Mouse (Mus musculus) forelimb bud, embryonic 11.5 days (tissue): ENCODE measurements around the gene Sema4g.

ENCODE experiments used
- DNase-seq: peaks from one replicate; pipeline ENCODE4 v3.0.0-alpha.2; 2012; ENCODE audit warnings: low read depth, low spot score

The Sema4g gene

GRCm38 (mm10) chr19:45003740-45004516, 15.0 kb downstream of the Sema4g start:
- no peak for DNase-seq

DNA sequence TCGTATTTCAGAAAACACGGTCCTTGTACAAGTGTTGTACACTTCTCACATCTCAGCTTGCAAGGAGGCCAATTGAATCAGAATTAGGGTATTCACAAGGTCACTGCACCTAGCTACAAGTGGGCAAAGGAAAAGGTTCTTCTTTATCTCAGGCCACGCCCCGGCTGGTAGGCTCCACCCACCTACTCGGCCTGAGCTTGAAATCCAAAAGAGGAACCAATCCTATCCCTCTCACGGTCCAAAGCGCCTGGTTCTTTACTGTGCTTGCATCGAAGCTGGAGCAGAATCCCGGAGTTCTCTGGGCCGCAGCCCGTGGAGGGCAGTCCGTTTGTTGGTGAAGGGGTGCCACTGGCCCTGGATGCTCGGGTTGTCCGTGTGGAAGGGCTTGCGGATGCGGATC, 16.5 kb downstream of the Sema4g start, which contains the start of gene Twnk:
TSS of gene Twnk (plus strand) at position 220 of the 400 bp plus-strand sequence.
- no peak for DNase-seq

DNA sequence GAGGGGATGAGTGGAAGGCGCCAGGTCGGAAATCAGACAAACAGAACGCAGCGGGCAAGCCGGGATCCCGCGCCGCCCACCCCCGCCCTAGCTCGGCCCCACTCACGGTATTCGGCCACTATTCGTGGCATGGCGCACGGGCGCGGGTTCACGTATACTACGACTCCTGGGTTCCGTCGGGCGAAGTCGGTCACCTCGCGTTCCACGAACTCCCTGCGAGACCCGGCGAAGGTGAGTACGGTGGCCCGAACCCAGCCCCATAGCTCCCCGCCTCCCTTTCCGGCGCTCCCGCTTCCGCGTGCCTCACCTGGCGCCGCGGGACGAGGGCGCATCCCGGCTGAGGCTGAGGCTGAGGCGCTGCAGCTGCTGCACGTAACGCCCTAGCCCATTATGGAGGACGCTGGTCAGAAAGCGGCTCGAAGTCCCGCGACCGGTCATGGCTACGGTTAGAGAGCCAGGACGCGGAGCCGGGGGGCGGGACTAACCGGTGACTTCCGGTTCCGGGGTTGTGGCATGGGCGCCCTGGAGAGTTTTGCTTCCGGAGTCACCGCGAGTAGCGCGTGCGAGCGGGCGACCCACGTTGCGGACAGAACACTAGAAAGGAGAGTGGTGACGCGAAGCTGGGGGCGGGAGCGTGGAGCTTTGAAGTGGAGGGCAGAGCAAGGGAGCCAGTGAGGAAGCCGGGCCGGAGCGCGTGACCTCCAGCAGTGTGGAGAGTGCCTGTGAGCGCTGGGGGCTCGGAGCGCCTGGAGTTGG, 17.2 kb downstream of the Sema4g start, which contains the start of gene Mrpl43:
TSS of gene Mrpl43 (minus strand) at position 486 of the 756 bp plus-strand sequence.
- DNase-seq, result peak; percentile 88

- no peak for DNase-seq
Measured at GRCm38 (mm10) chr19:45007021-45007420, 18.1 kb downstream of the Sema4g start.

GRCm38 (mm10) chr19:45007425-45008191, 18.7 kb downstream of the Sema4g start:
- no peak for DNase-seq

GRCm38 (mm10) chr19:45010646-45011045, 21.7 kb downstream of the Sema4g start:
- no peak for DNase-seq

DNA sequence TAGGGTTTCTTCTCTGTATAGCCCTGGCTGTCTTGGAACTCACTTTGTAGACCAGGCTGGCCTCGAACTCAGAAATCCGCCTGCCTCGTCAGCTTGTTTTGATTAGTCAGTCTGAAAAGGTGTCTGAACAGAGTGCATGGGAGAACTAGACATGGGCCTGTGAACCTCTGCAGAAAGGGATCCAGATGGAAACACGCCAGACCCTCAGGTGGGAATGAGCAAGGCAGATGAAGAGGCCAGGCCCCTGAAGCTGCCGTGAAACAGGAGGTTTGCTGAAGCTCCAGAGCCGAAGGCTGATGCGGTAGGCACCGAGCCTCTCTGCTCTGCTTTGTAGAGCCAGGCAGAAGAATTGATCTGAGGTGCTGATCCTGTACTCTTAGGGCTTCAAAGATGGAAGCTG, 23.3 kb downstream of the Sema4g start:
- DNase-seq, result no peak

DNA sequence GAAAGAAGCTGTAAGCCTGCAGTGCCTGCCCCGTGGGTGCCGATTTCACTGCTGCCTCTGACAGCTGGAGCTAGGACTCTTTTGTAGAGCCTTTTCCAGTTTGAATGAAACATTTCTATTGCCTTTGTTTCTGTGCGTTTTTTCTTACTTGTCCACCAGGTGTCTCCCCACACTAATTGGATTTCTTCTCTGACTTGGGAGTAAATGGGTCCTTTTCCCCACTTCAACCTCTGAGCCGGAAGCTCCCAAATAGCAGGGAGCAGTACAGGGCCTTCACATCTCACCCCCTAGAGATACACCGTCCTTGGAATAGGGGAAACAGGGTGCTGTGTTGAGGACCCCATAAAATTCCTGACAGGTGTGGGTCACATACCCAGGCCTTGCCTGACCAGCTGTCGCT, 23.7 kb downstream of the Sema4g start:
- peak; percentile 41 for DNase-seq

GRCm38 (mm10) chr19:45013581-45014225, 24.8 kb downstream of the Sema4g start:
- DNase-seq, result peak; percentile 58

- DNase-seq, result peak; percentile 31
Measured at GRCm38 (mm10) chr19:45014335-45014971, 25.6 kb downstream of the Sema4g start, which contains the start of gene Lzts2. Lzts2 (plus strand) TSS chr19:45014414.

- DNase-seq, result peak; percentile 55
Measured at GRCm38 (mm10) chr19:45014981-45015402, 26.1 kb downstream of the Sema4g start.

DNA sequence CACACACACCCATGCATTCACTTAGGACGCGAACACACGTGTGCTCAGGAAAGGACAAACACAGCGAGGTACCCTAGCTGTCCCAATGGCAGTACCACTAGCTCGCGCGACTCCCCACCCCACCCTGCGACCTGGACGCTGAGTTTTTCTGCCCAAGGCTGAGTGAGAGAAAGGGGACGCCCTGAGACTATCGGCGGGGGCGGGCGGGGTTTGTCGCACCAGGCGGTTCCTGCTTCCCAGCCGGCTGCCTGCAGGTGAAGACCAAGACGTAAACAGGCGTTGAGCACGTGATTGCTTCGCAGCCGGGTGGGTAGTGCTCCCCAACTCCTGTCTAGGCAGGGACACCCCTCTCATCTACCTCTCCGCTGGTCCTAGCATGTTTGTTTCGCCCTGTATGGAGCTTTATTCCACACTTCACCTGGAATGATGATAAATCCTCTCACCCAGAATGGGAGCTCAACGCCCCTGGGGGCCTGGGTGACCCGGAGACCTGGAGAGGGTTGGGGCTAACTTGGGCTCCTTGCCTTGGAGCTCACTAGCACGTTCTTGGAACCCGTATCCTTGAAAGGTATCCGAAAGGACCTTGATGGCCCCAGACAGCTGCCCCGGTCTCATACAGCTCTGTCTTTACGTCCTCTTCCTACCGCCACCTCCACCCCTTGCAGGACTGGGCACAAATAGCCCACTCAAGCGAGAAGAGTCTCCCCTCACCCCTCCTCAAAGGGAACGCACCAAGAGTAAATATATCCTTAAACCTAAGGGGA, 26.8 kb downstream of the Sema4g start:
- DNase-seq, result no peak

DNA sequence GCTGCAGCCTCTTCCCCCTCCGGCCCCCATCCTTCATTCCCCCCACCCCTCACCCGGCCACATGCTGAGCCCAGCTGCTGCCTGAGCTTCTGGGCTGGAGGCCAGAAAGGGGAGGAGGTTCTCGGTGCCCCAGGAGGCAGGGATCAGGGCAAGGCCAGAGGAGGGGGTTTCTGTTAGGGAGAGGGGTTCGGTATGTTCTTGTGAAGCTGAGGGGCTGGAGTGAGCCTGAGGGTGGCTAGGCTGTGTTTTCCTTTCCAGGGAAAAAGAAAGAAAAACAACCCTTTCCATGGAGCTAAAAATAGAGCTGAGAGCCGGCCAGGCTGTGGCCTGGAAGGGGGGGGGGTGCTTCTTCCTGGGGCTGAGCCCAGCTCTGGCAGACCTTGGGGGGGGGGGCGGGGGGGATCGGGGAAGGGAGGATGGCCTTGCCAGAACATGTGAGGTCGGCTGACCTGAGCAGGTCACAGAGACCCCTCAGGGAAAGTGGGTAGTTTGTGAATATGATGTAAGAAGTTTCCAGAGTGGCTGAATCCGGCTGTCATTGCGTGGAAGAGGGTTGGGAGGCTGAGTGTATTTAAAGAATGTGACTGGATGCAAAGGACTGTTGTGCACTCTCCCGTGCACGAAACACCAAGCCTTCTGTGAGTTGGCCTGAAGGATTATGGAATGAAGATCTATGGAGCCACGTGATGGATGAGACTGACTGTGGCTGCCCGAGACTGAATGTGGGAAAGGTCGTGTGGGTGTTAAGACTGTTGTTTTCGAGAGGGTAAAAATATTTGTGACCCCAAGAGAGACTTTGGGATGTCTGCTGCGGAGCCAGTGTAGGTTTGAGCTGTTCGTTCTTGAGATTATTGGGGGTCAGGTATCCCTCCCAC, 27.7 kb downstream of the Sema4g start:
- peak; percentile 60 for DNase-seq

DNA sequence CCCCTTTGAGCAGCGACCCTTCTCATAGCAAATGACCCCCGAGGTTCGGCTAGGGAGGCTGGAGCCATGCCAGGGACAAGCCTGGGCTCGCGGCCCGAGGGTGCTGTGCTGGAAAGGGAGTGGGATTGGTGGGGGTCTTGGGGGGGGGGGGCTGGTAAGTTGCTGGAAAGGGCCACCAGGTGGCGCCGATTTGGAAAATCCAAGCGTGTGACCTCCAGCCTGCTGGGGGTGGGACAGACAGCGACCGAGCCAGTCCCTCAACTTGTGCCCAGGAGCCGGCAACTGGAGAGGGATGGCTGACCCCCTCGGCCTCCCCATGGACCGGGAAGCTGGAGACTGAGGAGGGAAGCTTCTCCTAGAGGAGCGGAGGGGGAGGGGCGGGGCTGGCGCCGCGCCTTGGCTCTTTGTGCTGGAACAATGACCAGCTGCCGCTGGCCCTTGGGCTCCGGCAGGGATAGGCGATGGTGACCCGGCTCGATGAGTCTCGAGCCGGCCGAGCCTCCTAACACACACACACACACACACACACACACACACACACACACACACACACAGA, 28.4 kb downstream of the Sema4g start:
- peak; percentile 78 for DNase-seq

DNA sequence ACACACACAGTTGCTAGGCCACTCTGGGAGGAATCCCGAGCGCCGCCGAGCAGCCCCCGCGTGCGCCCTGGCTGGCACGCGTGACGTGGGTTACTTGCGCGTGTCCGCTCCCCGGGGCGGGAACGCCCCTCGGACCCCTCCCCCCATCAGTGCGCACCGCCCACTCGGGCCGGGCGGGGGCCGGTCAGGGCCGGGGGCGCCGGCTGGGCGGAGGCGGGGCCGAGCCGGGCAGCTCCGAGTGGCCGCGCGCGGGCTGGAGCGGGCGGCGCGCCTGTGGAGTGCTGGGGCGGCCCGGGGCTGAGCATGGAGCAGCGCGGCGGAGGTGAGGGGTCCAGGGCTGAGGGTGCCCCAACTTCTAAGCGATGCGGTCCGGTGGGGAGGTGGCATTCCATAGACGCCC, 29.0 kb downstream of the Sema4g start:
- peak; percentile 77 for DNase-seq

DNA sequence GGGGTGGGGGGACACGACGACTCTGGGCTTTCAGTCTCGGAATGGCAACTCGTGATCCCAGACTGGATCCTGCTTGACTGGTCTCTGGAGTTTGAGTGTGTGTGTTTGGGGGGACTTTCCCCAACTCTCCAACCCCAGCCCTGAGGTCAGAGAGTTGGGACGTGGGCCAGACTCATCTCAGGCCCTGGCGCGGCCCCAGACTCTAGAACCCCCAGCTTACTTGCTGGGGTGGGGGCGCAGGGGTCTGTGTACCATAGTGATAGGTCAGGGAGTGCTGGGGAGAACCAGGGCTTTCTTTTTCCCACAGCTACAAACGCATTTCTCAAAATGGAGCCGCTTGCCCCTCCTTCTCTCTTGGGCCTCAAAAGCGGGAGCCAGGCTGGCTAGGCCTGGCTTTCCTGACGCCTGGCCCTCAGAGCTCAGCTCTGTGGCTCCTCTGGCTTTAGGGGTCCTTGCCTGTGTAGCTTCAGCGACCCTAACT, 29.5 kb downstream of the Sema4g start:
- no peak for DNase-seq

DNA sequence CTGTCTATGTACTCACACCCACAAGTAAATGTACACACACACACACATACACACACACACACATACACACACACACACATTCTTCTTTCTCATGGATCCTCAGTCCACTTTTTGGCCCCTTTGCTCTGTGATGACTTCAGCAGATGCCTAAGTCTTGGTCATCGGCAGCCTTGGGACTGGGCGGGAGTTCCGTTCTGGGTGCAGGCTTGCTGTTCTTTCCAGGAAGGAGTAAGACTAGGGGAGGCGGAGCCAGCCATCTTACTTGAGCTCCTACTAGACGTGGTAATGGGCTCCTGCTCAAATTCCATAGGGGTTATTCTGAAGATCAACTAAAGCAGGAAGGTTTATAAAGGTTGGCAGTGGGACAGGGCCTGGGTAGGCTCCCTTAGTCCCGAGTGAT, 31.4 kb downstream of the Sema4g start:
- no peak for DNase-seq

DNA sequence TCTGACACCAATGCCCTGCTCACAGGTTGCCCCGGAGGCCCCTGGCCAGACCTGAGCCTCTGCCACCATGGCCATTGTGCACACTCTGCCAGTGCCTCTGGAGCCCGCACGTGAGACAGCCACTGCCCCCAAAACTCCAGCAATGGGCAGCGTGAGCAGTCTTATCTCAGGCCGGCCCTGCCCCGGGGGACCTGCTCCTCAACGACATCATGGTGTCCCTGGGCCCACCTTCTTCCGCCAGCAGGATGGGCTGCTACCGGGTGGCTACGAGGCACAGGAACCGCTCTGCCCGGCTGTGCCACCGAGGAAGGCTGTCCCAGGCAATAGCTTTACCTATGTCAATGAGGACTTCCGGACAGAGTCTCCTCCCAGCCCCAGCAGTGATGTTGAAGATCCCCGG, 32.5 kb downstream of the Sema4g start:
- DNase-seq, result no peak

- no peak for DNase-seq
Measured at GRCm38 (mm10) chr19:45023993-45024392, 35.1 kb downstream of the Sema4g start.
